Mouse (Mus musculus) layer of hippocampus, postnatal 36 days (tissue): ENCODE data around the gene Map3k13. TPM values are rescaled to one million over a fixed set of nuclear protein-coding genes. Genes with fewer than 3 reads are reported as not detected.
"Not testable (repeated sequence)": the region's sequence is repeated elsewhere in the genome, so short reads cannot be mapped to it uniquely, and the experiment has no call there.

Experiments used
- DNase-seq, 2 experiments: peaks; one replicate each; pipeline ENCODE4 v3.0.0; 2022
- total RNA-seq, 2 experiments: library from RNA; stranded (reverse); gene quantifications; 2 replicates each; pipeline ENCODE4 v1.2.3; 2021

Map3k13 gene
- 10 to 100 TPM; 15.3 to 17.3 TPM for total RNA-seq

GRCm38 (mm10) chr16:21793875-21794696 lies at the start of gene Map3k13:
Gene Map3k13, plus strand, starts transcription at chr16:21794346.
- DNase-seq, result peak; percentile 93

- DNase-seq, result no peak
Observed at GRCm38 (mm10) chr16:21758447-21758846, 35.7 kb upstream of the Map3k13 start.

- no peak for DNase-seq
Observed at GRCm38 (mm10) chr16:21768255-21768654, 25.9 kb upstream of the Map3k13 start.

GRCm38 (mm10) chr16:21769667-21770066 lies 24.5 kb upstream of the Map3k13 start:
- DNase-seq, result no peak

- DNase-seq, result no peak
Observed at GRCm38 (mm10) chr16:21774725-21775124, 19.4 kb upstream of the Map3k13 start.

GRCm38 (mm10) chr16:21778293-21778866 lies 15.8 kb upstream of the Map3k13 start:
- no peak for DNase-seq

- DNase-seq, result no peak
Observed at GRCm38 (mm10) chr16:21779149-21779548, 15.0 kb upstream of the Map3k13 start.

GRCm38 (mm10) chr16:21781277-21781676 lies 12.9 kb upstream of the Map3k13 start:
- no peak for DNase-seq

GRCm38 (mm10) chr16:21781895-21782294 lies 12.3 kb upstream of the Map3k13 start:
- no peak for DNase-seq

- DNase-seq, result no peak
Observed at GRCm38 (mm10) chr16:21782807-21783206, 11.3 kb upstream of the Map3k13 start.

- DNase-seq, result no peak
Observed at GRCm38 (mm10) chr16:21785000-21785399, 9.1 kb upstream of the Map3k13 start.

GRCm38 (mm10) chr16:21786317-21786716 lies 7.8 kb upstream of the Map3k13 start:
- DNase-seq, result no peak

GRCm38 (mm10) chr16:21787516-21788353 lies 6.4 kb upstream of the Map3k13 start, which contains the start of gene Ehhadh:
Gene Ehhadh, minus strand, starts transcription at chr16:21787807.
- peak; percentile 26 to 37 for DNase-seq

- DNase-seq, result no peak
Observed at GRCm38 (mm10) chr16:21788581-21788980, 5.6 kb upstream of the Map3k13 start.

GRCm38 (mm10) chr16:21789180-21789579 lies 5.0 kb upstream of the Map3k13 start:
- no peak for DNase-seq

- no peak for DNase-seq
Observed at GRCm38 (mm10) chr16:21790469-21790868, 3.7 kb upstream of the Map3k13 start.

GRCm38 (mm10) chr16:21791779-21792178 lies 2.4 kb upstream of the Map3k13 start:
- no peak for DNase-seq

GRCm38 (mm10) chr16:21793080-21793810 lies 901 bp upstream of the Map3k13 start:
- not testable (repeated sequence) for DNase-seq

- DNase-seq, result no peak
Observed at GRCm38 (mm10) chr16:21794697-21795045, 525 bp downstream of the Map3k13 start.

GRCm38 (mm10) chr16:21795071-21795470 lies 925 bp downstream of the Map3k13 start:
- DNase-seq, result no peak

GRCm38 (mm10) chr16:21804258-21804657 lies 10.1 kb downstream of the Map3k13 start:
- no peak for DNase-seq

- no peak for DNase-seq
Observed at GRCm38 (mm10) chr16:21806892-21807291, 12.7 kb downstream of the Map3k13 start.
